Mouse (Mus musculus) brown adipose tissue, adult 24 weeks (tissue): ENCODE measurements at regions not wholly inside any gene's neighbourhood (a gene's known extent, or its start where the extent isn't known, plus 50 kb on each side); places are given as distances from the start of the nearest gene placed in this dataset.

Source experiments
- H3K27ac ChIP-seq: fragments of 200-500 bp; replicated peaks from 2 replicates; pipeline ENCODE4 v1.5.1; 2012; ENCODE audit warnings: low read depth, mild to moderate bottlenecking, low read length
- H3K4me1 ChIP-seq: fragments of 200-500 bp; 2 replicates; pipeline ENCODE4 v1.6.1; 2012; ENCODE audit warnings: low read length, mixed read lengths; ENCODE audit not compliant: control insufficient read depth, insufficient read depth, insufficient read length
- H3K4me3 ChIP-seq: fragments of 200-500 bp; 2 replicates; pipeline ENCODE4 v1.5.1; 2012; ENCODE audit warnings: low read depth, mild to moderate bottlenecking, low read length, moderate library complexity; ENCODE audit not compliant: insufficient read depth

- no peaks in the 10 kb centered on the region; the same call in 1 of the 2 replicates for H3K4me1 ChIP-seq
- H3K27ac ChIP-seq, result no peak overlapping the region
- no peak overlapping the region for H3K4me3 ChIP-seq
Measured at GRCm38 (mm10) chr2:106473458-106473857, 219.6 kb upstream of the Mpped2 start.

- no peaks in the 10 kb centered on the region for H3K4me1 ChIP-seq
Measured at GRCm38 (mm10) chr2:106477991-106478390, 215.1 kb upstream of the Mpped2 start.

GRCm38 (mm10) chr2:106487335-106488082 is 205.6 kb upstream of the Mpped2 start:
- H3K27ac ChIP-seq, result no peak overlapping the region
- H3K4me3 ChIP-seq, result no peak overlapping the region
- no peaks in the 10 kb centered on the region for H3K4me1 ChIP-seq

More at GRCm38 (mm10) chr2:106477991-106478390, 215.1 kb upstream of the Mpped2 start:
- Histone ChIP-seq H3K27ac (no peak overlapping the region), H3K4me3 (no peak overlapping the region)

GRCm38 (mm10) chr2:106498735-106499134 is 194.3 kb upstream of the Mpped2 start:
- Histone ChIP-seq H3K27ac (no peak overlapping the region), H3K4me1 (no peaks in the 10 kb centered on the region), H3K4me3 (no peak overlapping the region)

GRCm38 (mm10) chr2:106499227-106499928 is 193.7 kb upstream of the Mpped2 start:
- Histone ChIP-seq H3K27ac (no peak overlapping the region), H3K4me3 (no peak overlapping the region), H3K4me1 (no peaks in the 10 kb centered on the region)

- H3K4me3 ChIP-seq, result no peak overlapping the region
- H3K27ac ChIP-seq, result no peak overlapping the region
- no peaks in the 10 kb centered on the region for H3K4me1 ChIP-seq
Measured at GRCm38 (mm10) chr2:106504933-106505420, 188.1 kb upstream of the Mpped2 start.

- no peak overlapping the region for H3K27ac ChIP-seq
- no peaks in the 10 kb centered on the region for H3K4me1 ChIP-seq
Measured at GRCm38 (mm10) chr2:106511889-106512288, 181.2 kb upstream of the Mpped2 start.

GRCm38 (mm10) chr2:106512338-106513024 is 180.6 kb upstream of the Mpped2 start:
- no peak overlapping the region for H3K27ac ChIP-seq
- H3K4me3 ChIP-seq, result no peak overlapping the region
- H3K4me1 ChIP-seq, result no peaks in the 10 kb centered on the region

More at GRCm38 (mm10) chr2:106511889-106512288, 181.2 kb upstream of the Mpped2 start:
- no peak overlapping the region for H3K4me3 ChIP-seq

GRCm38 (mm10) chr2:106513025-106513386 is 180.1 kb upstream of the Mpped2 start:
- no peak overlapping the region for H3K4me3 ChIP-seq
- H3K27ac ChIP-seq, result no peak overlapping the region
- H3K4me1 ChIP-seq, result no peaks in the 10 kb centered on the region

- Histone ChIP-seq H3K27ac (no peak overlapping the region), H3K4me3 (no peak overlapping the region), H3K4me1 (no peaks in the 10 kb centered on the region)
Measured at GRCm38 (mm10) chr2:106517224-106517623, 175.8 kb upstream of the Mpped2 start.

GRCm38 (mm10) chr2:106522961-106523360 is 170.1 kb upstream of the Mpped2 start:
- Histone ChIP-seq H3K27ac (no peak overlapping the region), H3K4me1 (no peaks in the 10 kb centered on the region), H3K4me3 (no peak overlapping the region)

- H3K4me1 ChIP-seq, result no peaks in the 10 kb centered on the region
- H3K4me3 ChIP-seq, result no peak overlapping the region
Measured at GRCm38 (mm10) chr2:106527008-106527407, 166.1 kb upstream of the Mpped2 start.

GRCm38 (mm10) chr2:106529247-106529646 is 163.8 kb upstream of the Mpped2 start:
- no peak overlapping the region for H3K4me3 ChIP-seq
- H3K4me1 ChIP-seq, result no peaks in the 10 kb centered on the region
- no peak overlapping the region for H3K27ac ChIP-seq

More at GRCm38 (mm10) chr2:106527008-106527407, 166.1 kb upstream of the Mpped2 start:
- H3K27ac ChIP-seq, result no peak overlapping the region

GRCm38 (mm10) chr2:106529746-106530145 is 163.3 kb upstream of the Mpped2 start:
- no peaks in the 10 kb centered on the region for H3K4me1 ChIP-seq
- no peak overlapping the region for H3K4me3 ChIP-seq
- H3K27ac ChIP-seq, result no peak overlapping the region

- no peak overlapping the region for H3K4me3 ChIP-seq
- no peak overlapping the region for H3K27ac ChIP-seq
- no peaks in the 10 kb centered on the region for H3K4me1 ChIP-seq
Measured at GRCm38 (mm10) chr2:106538329-106538728, 154.7 kb upstream of the Mpped2 start.
